Mouse (Mus musculus) lung, postnatal 10 days (tissue): ENCODE measurements around the gene Trmt11.
"Not testable (repeated sequence)": the region's sequence is repeated elsewhere in the genome, so short reads cannot be mapped to it uniquely, and the experiment has no call there.

Source experiments
- DNase-seq: peaks from one replicate; pipeline ENCODE4 v3.0.0; 2021

Gene Trmt11

GRCm38 (mm10) chr10:30555686-30556578, 44.6 kb downstream of the Trmt11 start:
- DNase-seq: no peak

DNA sequence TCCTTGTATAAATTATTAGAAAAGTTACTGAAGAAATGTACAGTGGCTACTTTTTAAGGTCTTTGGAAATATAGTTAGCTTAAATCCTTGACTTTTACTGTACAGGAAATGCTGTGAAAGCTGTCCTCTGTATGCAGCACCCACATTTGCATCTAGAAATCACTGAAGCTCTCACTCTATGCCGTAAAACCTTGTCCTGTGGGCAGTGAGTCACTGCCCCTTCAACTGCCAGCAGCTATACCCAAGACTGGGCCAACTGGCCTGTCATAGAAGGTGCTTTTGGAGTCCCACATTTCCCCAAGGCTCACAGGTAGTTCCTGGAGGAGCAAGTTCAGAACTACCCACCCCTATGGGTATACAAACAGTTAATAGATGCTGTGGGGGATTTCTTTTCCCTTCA, 48.2 kb downstream of the Trmt11 start:
- no peak for DNase-seq

DNA sequence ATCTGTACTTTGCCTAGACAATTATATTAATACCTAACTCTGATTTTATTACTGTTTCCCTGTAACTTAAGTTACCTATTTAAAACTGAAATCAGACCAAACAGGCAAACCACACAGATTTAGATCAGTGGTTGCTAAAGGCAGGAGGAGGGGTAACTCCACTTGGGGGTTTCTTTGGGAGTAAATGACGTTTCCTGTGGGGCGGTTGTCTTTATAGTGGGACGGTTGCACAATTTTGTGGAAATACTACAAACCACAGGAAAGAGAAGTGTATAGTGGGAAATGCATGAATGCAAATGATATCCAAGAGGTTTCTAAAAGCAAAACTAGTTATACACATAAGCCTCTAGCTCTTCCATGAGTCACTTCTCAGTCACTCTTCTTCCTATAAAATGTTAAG, 50.6 kb downstream of the Trmt11 start:
- no peak for DNase-seq

- DNase-seq: no peak
Measured at GRCm38 (mm10) chr10:30538538-30538815, 62.1 kb downstream of the Trmt11 start.

GRCm38 (mm10) chr10:30537734-30538537, 62.6 kb downstream of the Trmt11 start:
- peak; percentile 49 for DNase-seq

- DNase-seq: not testable (repeated sequence)
Measured at GRCm38 (mm10) chr10:30535930-30536329, 64.6 kb downstream of the Trmt11 start.

DNA sequence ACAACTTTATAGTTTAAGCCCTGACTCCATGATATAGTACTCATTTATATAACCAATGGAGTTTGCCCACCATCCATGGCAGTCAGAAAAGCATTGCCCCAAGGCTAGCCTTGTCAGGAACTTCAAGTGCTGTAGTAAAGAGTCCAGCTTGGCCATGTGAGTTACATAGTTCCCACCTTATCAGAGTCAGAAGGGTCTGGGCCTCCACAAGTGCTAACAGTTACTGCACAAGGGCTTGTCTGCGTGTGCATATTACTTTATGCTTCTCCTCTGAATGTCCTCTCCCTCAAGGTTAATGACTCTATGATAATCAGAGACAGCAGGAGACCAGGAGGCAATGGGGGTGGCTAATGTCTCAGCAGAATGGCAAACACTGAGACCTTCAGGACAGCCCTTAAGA, 73.4 kb downstream of the Trmt11 start:
- DNase-seq: no peak

DNA sequence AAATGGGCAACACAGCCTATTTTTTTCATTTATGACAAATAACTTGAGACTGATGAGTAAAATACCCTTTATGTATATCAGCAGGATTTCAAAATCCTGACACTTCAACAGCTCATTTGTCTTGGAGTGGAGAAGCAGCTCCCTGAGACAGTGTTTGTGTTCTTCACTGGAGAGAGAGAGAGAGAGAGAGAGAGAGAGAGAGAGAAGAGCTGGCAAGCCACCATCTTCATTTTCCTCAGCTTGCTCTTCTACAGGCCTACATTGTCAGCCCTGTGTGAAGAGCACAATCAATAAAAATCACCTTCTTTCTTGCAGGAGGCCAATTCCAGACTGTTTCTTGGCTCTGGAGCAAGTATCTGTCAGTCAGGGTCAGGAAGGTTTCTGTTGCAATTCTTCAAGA, 78.8 kb downstream of the Trmt11 start:
- DNase-seq: peak; percentile 21

GRCm38 (mm10) chr10:30519143-30519542, 81.4 kb downstream of the Trmt11 start:
- DNase-seq: no peak

DNA sequence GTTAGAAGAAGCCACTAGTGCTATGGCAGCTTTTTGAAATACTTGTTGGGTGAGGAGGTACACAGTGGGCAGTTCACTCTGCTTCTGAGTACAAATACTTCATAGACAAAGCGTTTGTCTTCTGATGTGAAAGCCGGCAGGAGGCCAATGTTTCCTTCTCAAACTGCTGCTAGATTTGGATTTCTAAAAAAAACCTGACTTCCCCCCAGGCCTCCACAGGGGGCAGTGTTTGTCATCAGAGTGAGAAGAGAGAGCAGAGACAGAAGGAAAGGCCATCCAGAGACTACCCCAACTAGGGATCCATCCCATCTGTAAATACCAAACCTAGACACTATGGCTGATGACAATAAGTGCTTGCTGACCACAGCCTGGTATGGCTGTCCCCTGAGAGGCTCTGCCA, 83.3 kb downstream of the Trmt11 start:
- peak; percentile 48 for DNase-seq

GRCm38 (mm10) chr10:30516771-30517170, 83.8 kb downstream of the Trmt11 start:
- no peak for DNase-seq

DNA sequence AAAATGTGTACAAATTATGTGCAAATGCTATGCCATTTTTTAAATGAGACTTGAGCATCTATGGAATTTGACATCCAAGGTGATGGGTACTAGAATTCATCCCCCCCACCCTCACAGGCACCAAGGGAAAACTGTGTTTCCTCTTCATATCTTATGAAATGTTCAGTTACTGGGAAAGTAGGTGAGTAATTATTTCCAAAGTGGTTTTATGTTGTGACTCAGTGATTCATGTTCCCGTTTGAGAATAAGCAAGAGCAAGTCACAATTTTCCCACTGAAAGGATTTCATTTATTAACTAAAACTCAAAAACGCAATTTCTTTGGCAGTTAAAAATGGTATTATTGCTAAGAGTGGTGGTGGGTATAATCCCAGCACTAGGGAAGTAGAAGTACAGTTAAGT, 95.8 kb downstream of the Trmt11 start:
- no peak for DNase-seq

GRCm38 (mm10) chr10:30503168-30503567, 97.4 kb downstream of the Trmt11 start:
- no peak for DNase-seq

DNA sequence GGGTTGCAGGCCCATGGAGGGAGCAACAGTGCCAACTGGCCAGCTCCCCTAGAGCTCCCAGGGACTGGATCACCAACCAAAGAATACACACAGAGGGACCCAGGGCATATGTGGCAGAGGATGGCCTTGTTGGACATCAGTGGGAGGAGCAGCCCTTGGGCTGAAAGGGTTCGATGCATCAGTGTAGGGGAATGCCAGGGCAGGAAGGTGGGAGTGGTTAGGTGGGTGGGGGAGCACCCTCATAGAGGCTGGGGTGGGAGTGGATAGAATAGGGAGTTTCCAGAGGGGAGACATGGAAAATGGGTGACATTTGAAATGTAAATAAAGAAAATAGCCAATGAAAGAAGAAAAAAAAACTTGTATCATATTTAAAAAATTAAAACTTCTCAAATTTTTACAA, 97.8 kb downstream of the Trmt11 start:
- no peak for DNase-seq

DNA sequence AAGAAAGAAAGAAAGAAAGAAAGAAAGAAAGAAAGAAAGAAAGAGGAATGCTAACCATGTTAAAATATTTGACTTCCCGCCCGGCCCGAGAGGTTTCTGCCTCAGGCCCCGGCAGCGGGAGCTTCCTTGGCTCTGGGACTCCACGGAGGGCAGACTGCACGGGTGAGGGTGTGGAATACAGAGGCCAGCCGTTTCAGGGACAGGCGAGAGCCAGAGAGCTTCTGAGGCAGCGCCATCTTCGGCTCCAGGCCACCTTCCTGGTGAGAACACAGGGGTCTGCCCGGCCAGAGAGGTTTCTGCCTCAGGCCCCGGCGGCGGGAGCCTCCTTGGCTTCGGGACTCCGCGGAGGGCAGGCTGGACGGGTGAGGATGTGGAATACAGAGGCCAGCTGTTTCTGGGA, 102.3 kb downstream of the Trmt11 start:
- DNase-seq: peak; percentile 7
